Mouse (Mus musculus): ENCODE measurements around the gene Actl11.

DNA sequence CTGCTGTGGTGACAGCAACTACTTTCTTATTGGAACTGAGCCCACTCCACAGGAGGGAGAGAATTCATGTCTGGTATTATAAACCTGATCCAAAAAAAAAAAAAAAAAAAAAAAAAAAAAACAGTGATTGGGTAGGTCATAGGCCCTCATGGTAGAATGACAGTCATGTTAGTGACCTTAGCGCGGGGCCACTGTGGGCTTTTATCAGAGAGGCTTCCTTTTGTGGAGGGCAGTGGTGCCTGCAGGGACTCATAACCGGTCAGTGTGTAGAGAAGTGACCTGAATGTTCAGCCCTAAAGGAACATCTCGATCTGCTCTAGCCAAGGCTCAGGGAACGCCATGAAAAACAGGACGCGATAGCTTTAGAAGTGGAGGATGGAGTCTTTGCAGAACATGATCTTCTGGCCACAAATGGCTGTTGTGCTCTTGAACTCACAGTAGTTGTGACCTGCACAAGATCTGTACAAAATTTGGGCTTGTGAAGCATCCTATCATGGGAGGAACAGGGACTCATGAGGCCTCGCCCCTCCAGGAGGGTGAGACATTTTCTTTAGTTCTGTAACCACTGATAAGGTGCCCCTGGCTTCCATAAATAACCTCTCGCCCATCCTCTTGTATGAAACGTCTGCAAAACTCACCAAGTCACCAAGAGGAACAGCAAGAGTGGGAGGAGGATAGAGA is 46.4 kb downstream of the Actl11 start:
- TF ChIP-seq CTCF (conservative IDR thresholded peaks at IDR 0.05; ENCODE audit: insufficient read depth, insufficient read length, low read depth, low read length) (no peak), POLR2A (IDR thresholded peaks at IDR 0.05; ENCODE audit: low read depth, low read length) (no peak)
